Mouse (Mus musculus) liver, adult 2 months (tissue): ENCODE measurements at regions not wholly inside any gene's neighbourhood (a gene's known extent, or its start where the extent isn't known, plus 50 kb on each side); places are given as distances from the start of the nearest gene placed in this dataset.

Experiments used
- CTCF ChIP-seq: fragments of 200-500 bp; IDR thresholded peaks from 2 replicates; pipeline ENCODE4 v1.5.1; 2011; ENCODE audit warnings: low read depth, low read length, control low read depth
- POLR2A ChIP-seq: fragments of 200-500 bp; IDR thresholded peaks from 2 replicates; pipeline ENCODE4 v1.6.1; 2011; ENCODE audit warnings: low read length, control low read depth; ENCODE audit not compliant: insufficient read depth; ENCODE audit errors: extremely low read depth

GRCm38 (mm10) chr10:66889786-66890555 is 206.0 kb upstream of the Jmjd1c start:
- no peak for TF ChIP-seq CTCF
- no peak for TF ChIP-seq POLR2A
